ENCODE assay signal across 24 mouse cellular contexts in the genomic region with DNA sequence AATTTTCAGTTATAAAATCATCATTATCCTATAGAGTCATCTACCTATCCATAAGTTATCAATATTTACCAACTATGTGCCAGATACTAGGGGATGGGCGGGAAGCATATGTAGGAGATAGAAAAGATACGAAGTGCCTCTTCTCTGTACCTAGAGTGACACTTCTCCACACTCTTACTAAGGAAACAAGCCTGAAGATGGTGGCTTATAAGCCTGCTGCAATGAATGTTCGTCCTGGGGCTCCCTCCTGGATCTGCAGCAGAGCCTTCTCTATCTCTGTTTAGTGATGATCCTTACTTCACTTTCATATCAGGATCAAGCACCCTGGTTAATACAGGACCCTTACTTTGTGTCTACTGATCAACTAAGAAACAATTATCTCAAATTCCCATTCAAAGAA.
DNase-seq lines count a peak whose midpoint lies in the region; ATAC-seq lines count a peak whose summit lies in the region.
"Had no signal": no experiment of that assay in that cellular context is flagged by ENCODE, and none has a peak within 500 bp of the region (broad histone marks: within the 10 kb centered on the region; RNA-seq: fewer than 3 reads in every experiment).

No protein-coding gene starts in this region.

- peak; percentile 59 for ATAC-seq in liver, embryonic 12.5 days
- ATAC-seq in liver, embryonic 13.5 days (ENCODE audit: low read depth) = peak; percentile 59
- ATAC-seq in liver, embryonic 15.5 days (ENCODE audit: insufficient read depth) = peak; percentile 53
- ATAC-seq in megakaryocyte-erythroid progenitor cell, adult 5-6 weeks (replicated peaks; ENCODE audit: low FRiP score, low TSS enrichment, poor library complexity, severe bottlenecking) = 0 out of 2 replicates have a peak, but pooled peaks have one; percentile 10
- ATAC-seq in midbrain, embryonic 13.5 days = no peak
- ATAC-seq: forebrain, embryonic 14.5 days; forebrain, embryonic 16.5 days had no signal

- no peaks in the 10 kb centered on the region for H3K9me3 ChIP-seq in liver, embryonic 12.5 days (replicated peaks)
- H3K9me3 ChIP-seq in liver, embryonic 13.5 days (replicated peaks) = no peaks in the 10 kb centered on the region
- H3K9me3 ChIP-seq in liver, embryonic 15.5 days (replicated peaks) = no peaks in the 10 kb centered on the region
- H3K9me3 ChIP-seq in midbrain, embryonic 13.5 days = no peaks in the 10 kb centered on the region
- H3K9me3 ChIP-seq: embryonic facial prominence, embryonic 13.5 days; embryonic facial prominence, embryonic 15.5 days; forebrain, embryonic 10.5 days; forebrain, embryonic 12.5 days had no signal

- peaks cover 28% of the 10 kb centered on the region for H3K4me1 ChIP-seq in liver, embryonic 12.5 days
- peaks cover 28% of the 10 kb centered on the region for H3K4me1 ChIP-seq in liver, embryonic 13.5 days (replicated peaks)
- H3K4me1 ChIP-seq in liver, embryonic 15.5 days (replicated peaks) = peaks cover 19% of the 10 kb centered on the region
- H3K4me1 ChIP-seq in midbrain, embryonic 13.5 days (replicated peaks) = no peaks in the 10 kb centered on the region
- H3K4me1 ChIP-seq: embryonic facial prominence, embryonic 13.5 days; embryonic facial prominence, embryonic 15.5 days; forebrain, embryonic 10.5 days; forebrain, embryonic 12.5 days had no signal

- peak overlapping the region; percentile 77 for H3K27ac ChIP-seq in liver, embryonic 12.5 days
- peak overlapping the region; percentile 69 for H3K27ac ChIP-seq in liver, embryonic 13.5 days
- H3K27ac ChIP-seq in liver, embryonic 15.5 days (replicated peaks) = peak overlapping the region; percentile 52
- no peak overlapping the region for H3K27ac ChIP-seq in midbrain, embryonic 13.5 days
- H3K27ac ChIP-seq: embryonic facial prominence, embryonic 13.5 days; embryonic facial prominence, embryonic 15.5 days; forebrain, embryonic 10.5 days; forebrain, embryonic 12.5 days had no signal

- peaks cover 73% of the 10 kb centered on the region for H3K36me3 ChIP-seq in liver, embryonic 12.5 days
- peaks cover 66% of the 10 kb centered on the region for H3K36me3 ChIP-seq in liver, embryonic 13.5 days
- peaks cover 62% of the 10 kb centered on the region for H3K36me3 ChIP-seq in liver, embryonic 15.5 days (replicated peaks)
- H3K36me3 ChIP-seq in midbrain, embryonic 13.5 days = peaks cover 69% of the 10 kb centered on the region

- no peak for DNase-seq in liver
- DNase-seq in liver, embryonic 13.5 days = no peak
- no peak for DNase-seq in ovary, adult 18-20 months (ENCODE audit: low spot score)
- no peak for DNase-seq in cerebellum, adult 11-12 months
- DNase-seq: adrenal gland, adult 2 months; adrenal gland, postnatal 10 days; adrenal gland, postnatal 25 days; cerebellum, adult 18-20 months; cerebellum, adult 8-10 months; cerebellum, adult 9-11 months; cerebellum, postnatal 14 days; cerebellum, postnatal 36 days; embryo, embryonic 11 days had no signal

- H3K4me2 ChIP-seq in liver, embryonic 12.5 days = 0 out of 2 replicates have a peak overlapping the region, but pooled peaks have one; percentile 5
- H3K4me2 ChIP-seq in liver, embryonic 13.5 days = no peak overlapping the region; the same call in 1 of the 2 replicates
- H3K4me2 ChIP-seq in liver, embryonic 15.5 days = no peak overlapping the region
- no peak overlapping the region for H3K4me2 ChIP-seq in midbrain, embryonic 13.5 days (replicated peaks)
- H3K4me2 ChIP-seq: embryonic facial prominence, embryonic 13.5 days; embryonic facial prominence, embryonic 15.5 days; forebrain, embryonic 12.5 days had no signal

- no peak overlapping the region for H3K9ac ChIP-seq in liver, embryonic 12.5 days
- no peak overlapping the region for H3K9ac ChIP-seq in liver, embryonic 13.5 days
- H3K9ac ChIP-seq in liver, embryonic 15.5 days = no peak overlapping the region
- no peak overlapping the region for H3K9ac ChIP-seq in midbrain, embryonic 13.5 days (replicated peaks)
- H3K9ac ChIP-seq: embryonic facial prominence, embryonic 13.5 days; embryonic facial prominence, embryonic 15.5 days; forebrain, embryonic 12.5 days had no signal

- H3K4me3 ChIP-seq in liver, embryonic 12.5 days = no peak overlapping the region
- H3K4me3 ChIP-seq in liver, embryonic 13.5 days (replicated peaks) = no peak overlapping the region
- H3K4me3 ChIP-seq in liver, embryonic 15.5 days (replicated peaks) = no peak overlapping the region
- H3K4me3 ChIP-seq in midbrain, embryonic 13.5 days (replicated peaks) = no peak overlapping the region
- H3K4me3 ChIP-seq: embryonic facial prominence, embryonic 13.5 days; embryonic facial prominence, embryonic 15.5 days; erythroblast, embryonic 14.5 days; forebrain, embryonic 10.5 days; forebrain, embryonic 12.5 days had no signal

- 63% methylated on average over 3 of the region's 3 CpGs for WGBS in liver, embryonic 12.5 days (ENCODE audit: insufficient replicate concordance)
- WGBS in liver, embryonic 13.5 days (ENCODE audit: insufficient replicate concordance) = 48% methylated on average over 3 of the region's 3 CpGs
- 43% methylated on average over 3 of the region's 3 CpGs for WGBS in liver, embryonic 15.5 days (ENCODE audit: insufficient replicate concordance)
- 89% methylated on average over 3 of the region's 3 CpGs for WGBS in midbrain, embryonic 13.5 days

- no peaks in the 10 kb centered on the region for H3K27me3 ChIP-seq in liver, embryonic 12.5 days (replicated peaks)
- no peaks in the 10 kb centered on the region for H3K27me3 ChIP-seq in liver, embryonic 13.5 days
- H3K27me3 ChIP-seq in liver, embryonic 15.5 days = no peaks in the 10 kb centered on the region
- H3K27me3 ChIP-seq in midbrain, embryonic 13.5 days = no peaks in the 10 kb centered on the region
- H3K27me3 ChIP-seq: embryonic facial prominence, embryonic 13.5 days; embryonic facial prominence, embryonic 15.5 days; forebrain, embryonic 12.5 days had no signal
